Mouse (Mus musculus) forebrain, embryonic 13.5 days (tissue): ENCODE data around the gene Cxcl10. TPM values are rescaled to one million over a fixed set of nuclear protein-coding genes. Genes with fewer than 3 reads are reported as not detected.

Source experiments
- ATAC-seq: fragments of 200-750 bp; cut with Nextera tagmentation; 2 replicates; pipeline ENCODE4 v1.8.0; 2017
- H3K27ac ChIP-seq: fragments of 300-500 bp; sonication (generic); 2 replicates; pipeline ENCODE4 v1.5.1; 2015; ENCODE audit warnings: inconsistent platforms, mild to moderate bottlenecking, moderate library complexity
- H3K27me3 ChIP-seq: fragments of 300-500 bp; sonication (generic); 2 replicates; pipeline ENCODE4 v1.6.1; 2015; ENCODE audit warnings: mild to moderate bottlenecking, inconsistent platforms
- H3K36me3 ChIP-seq: fragments of 300-500 bp; sonication (generic); 2 replicates; pipeline ENCODE4 v1.6.1; 2015; ENCODE audit warnings: mild to moderate bottlenecking, inconsistent platforms; ENCODE audit not compliant: poor library complexity, severe bottlenecking
- H3K4me1 ChIP-seq: fragments of 300-500 bp; sonication (generic); 2 replicates; pipeline ENCODE4 v1.6.1; 2015; ENCODE audit warnings: inconsistent platforms
- H3K4me2 ChIP-seq: fragments of 300-500 bp; sonication (generic); 2 replicates; pipeline ENCODE4 v1.6.1; 2015; ENCODE audit warnings: inconsistent platforms, mild to moderate bottlenecking, moderate library complexity
- H3K4me3 ChIP-seq: fragments of 300-500 bp; sonication (generic); 2 replicates; pipeline ENCODE4 v1.5.1; 2015; ENCODE audit warnings: mild to moderate bottlenecking, inconsistent platforms
- H3K9ac ChIP-seq: fragments of 300-500 bp; sonication (generic); 2 replicates; pipeline ENCODE4 v1.6.1; 2015; ENCODE audit warnings: mild to moderate bottlenecking, inconsistent platforms
- H3K9me3 ChIP-seq: fragments of 300-500 bp; sonication (generic); replicated peaks from 2 replicates; pipeline ENCODE4 v1.6.1; 2016; ENCODE audit warnings: inconsistent platforms
- WGBS: fragments of 180-500 bp; shearing (Covaris S2); methylation state at CpG from one replicate; pipeline ENCODE4 v1.1.7; 2015; 5-methylcytosine and 5-hydroxymethylcytosine counted together
- polyA plus RNA-seq: library from polyadenylated mRNA; unstranded; fragments of >200 nt; fragmentation: Nextera tagmentation; extraction: Ambion mirVana; gene quantifications from 2 replicates; pipeline ENCODE4 v1.2.1, GENCODE M21; 2015

Gene Cxcl10
- polyA plus RNA-seq, result 0.22 TPM in 1 of 2 replicates, not detected in the other

DNA sequence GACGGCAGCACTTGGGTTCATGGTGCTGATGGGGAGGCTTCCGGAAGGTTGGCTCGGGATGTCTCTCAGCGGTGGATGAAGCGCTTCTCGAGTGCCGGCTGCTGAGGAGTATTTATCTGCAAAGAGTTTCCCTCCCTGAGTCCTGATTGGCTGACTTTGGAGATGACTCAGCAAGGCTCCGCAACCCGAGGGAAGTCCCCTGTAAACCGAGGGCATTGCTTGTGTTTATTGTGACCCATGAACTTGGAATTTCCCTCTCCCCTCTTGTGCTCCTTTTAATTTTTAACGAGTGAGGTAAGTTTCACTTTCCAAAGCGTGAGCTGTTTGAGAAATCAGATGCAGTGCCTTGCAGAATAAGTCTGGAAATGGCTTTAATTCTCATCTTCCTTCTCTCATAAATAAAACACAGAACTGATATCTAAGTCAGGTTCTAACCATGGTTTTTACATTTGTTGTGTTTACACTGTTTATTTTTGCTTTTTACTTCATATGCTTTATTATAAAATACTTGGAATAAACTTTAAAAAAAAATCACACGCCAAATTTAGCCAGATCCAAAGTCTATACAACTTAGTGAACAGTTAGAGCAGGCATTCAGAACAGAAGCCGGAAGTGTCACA lies at the start of gene Cxcl10:
Gene Cxcl10, minus strand, starts transcription at position 96 of the 620 bp plus-strand sequence.
- WGBS, result 19% methylated on average over 14 of the region's 14 CpGs

DNA sequence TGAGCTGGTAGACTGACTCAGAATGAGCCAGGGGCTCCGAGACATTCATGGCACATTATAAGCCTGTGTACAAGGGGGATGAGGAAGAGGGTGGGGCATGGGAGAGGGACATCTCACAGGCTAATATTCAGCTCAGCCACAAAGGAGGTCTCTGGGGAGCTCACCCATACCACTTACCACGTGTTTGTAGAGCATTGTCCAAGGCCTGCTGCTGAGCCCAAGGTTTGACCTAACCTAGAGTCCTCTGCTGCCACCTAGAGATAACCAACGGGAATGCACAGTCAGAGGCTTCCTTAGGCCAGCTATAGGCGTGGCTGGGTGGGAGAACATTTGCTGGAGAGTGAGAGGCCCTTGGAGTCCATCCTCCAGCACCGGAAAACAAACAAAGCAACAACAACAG lies 49.5 kb upstream of the Cxcl10 start:
- Histone ChIP-seq H3K9ac (no peak overlapping the region), H3K4me2 (no peak overlapping the region), H3K36me3 (no peaks in the 10 kb centered on the region), H3K4me1 (no peaks in the 10 kb centered on the region), H3K9me3 (no peaks in the 10 kb centered on the region), H3K4me3 (no peak overlapping the region), H3K27ac (no peak overlapping the region), H3K27me3 (peaks cover 10% of the 10 kb centered on the region; the same call in 1 of the 2 replicates)
- 26% methylated on average over 5 of the region's 5 CpGs for WGBS
- ATAC-seq, result peak; percentile 88

More for the DNA sequence above, at the start of gene Cxcl10:
- peaks cover 8% of the 10 kb centered on the region for H3K4me1 ChIP-seq
- H3K9ac ChIP-seq, result no peak within 1 kb of the TSS
- no peaks in the 10 kb centered on the region for H3K27me3 ChIP-seq
- H3K9me3 ChIP-seq, result no peaks in the 10 kb centered on the region
- H3K4me3 ChIP-seq, result peak within 1 kb of the TSS; percentile 18; the same call in 1 of the 2 replicates
- peak; percentile 68; the same call in 1 of the 2 replicates for ATAC-seq
- H3K27ac ChIP-seq, result no peak within 1 kb of the TSS
- H3K4me2 ChIP-seq, result peak within 1 kb of the TSS; percentile 54
- no peaks in the 10 kb centered on the region for H3K36me3 ChIP-seq

- Histone ChIP-seq H3K27ac (no peak overlapping the region), H3K27me3 (peaks cover 27% of the 10 kb centered on the region), H3K4me2 (no peak overlapping the region), H3K4me3 (no peak overlapping the region), H3K36me3 (no peaks in the 10 kb centered on the region), H3K9ac (no peak overlapping the region), H3K9me3 (no peaks in the 10 kb centered on the region), H3K4me1 (no peaks in the 10 kb centered on the region)
- no peak for ATAC-seq
- WGBS, result 94% methylated on average over 6 of the region's 6 CpGs
These were observed 47.8 kb upstream of the Cxcl10 start for GRCm38 (mm10) chr5:92396476-92396875.

DNA sequence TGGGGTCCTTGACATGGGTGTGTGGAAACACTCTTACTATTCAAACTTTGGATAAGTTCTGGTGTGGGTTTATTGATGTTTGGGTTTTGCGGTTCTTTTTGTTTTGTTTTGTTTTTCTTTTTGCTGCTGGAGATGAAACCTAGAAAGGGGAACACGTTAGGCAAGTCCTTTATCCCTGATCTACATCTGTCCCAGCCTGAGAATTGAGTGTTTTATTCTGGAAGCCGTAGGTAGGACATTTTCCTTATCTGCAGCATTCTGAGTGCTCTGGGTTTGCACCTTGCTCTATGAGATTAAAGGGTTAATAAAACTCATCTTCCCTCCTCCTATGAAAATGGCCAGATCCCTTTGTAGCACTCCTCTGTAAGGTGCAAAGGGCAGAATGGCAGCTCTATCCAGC lies 47.1 kb upstream of the Cxcl10 start:
- no peaks in the 10 kb centered on the region for H3K4me1 ChIP-seq
- 84% methylated on average over 3 of the region's 3 CpGs for WGBS
- no peaks in the 10 kb centered on the region for H3K36me3 ChIP-seq
- H3K4me3 ChIP-seq, result no peak overlapping the region
- H3K9ac ChIP-seq, result no peak overlapping the region
- no peak overlapping the region for H3K4me2 ChIP-seq
- ATAC-seq, result no peak
- no peaks in the 10 kb centered on the region for H3K9me3 ChIP-seq
- H3K27ac ChIP-seq, result no peak overlapping the region
- H3K27me3 ChIP-seq, result peaks cover 34% of the 10 kb centered on the region

GRCm38 (mm10) chr5:92393863-92394262 lies 45.2 kb upstream of the Cxcl10 start:
- H3K9me3 ChIP-seq, result no peaks in the 10 kb centered on the region
- no peak overlapping the region for H3K27ac ChIP-seq
- no peak overlapping the region for H3K4me3 ChIP-seq
- no peaks in the 10 kb centered on the region for H3K36me3 ChIP-seq
- H3K27me3 ChIP-seq, result peaks cover 42% of the 10 kb centered on the region
- 58% methylated on average over 10 of the region's 10 CpGs for WGBS
- no peak overlapping the region for H3K9ac ChIP-seq
- no peak for ATAC-seq
- no peak overlapping the region for H3K4me2 ChIP-seq
- no peaks in the 10 kb centered on the region for H3K4me1 ChIP-seq

- no peak for ATAC-seq
These were observed 43.9 kb upstream of the Cxcl10 start for GRCm38 (mm10) chr5:92392542-92392941.

GRCm38 (mm10) chr5:92390615-92391014 lies 41.9 kb upstream of the Cxcl10 start:
- WGBS, result 79% methylated on average over 8 of the region's 8 CpGs
- ATAC-seq, result no peak
- Histone ChIP-seq H3K4me3 (no peak overlapping the region), H3K9me3 (no peaks in the 10 kb centered on the region), H3K9ac (no peak overlapping the region), H3K36me3 (no peaks in the 10 kb centered on the region), H3K27ac (no peak overlapping the region), H3K4me2 (no peak overlapping the region), H3K4me1 (no peaks in the 10 kb centered on the region), H3K27me3 (peaks cover 42% of the 10 kb centered on the region)

More at GRCm38 (mm10) chr5:92392542-92392941, 43.9 kb upstream of the Cxcl10 start:
- Histone ChIP-seq H3K27ac (no peak overlapping the region), H3K36me3 (no peaks in the 10 kb centered on the region), H3K27me3 (peaks cover 42% of the 10 kb centered on the region), H3K9ac (no peak overlapping the region), H3K9me3 (no peaks in the 10 kb centered on the region), H3K4me1 (no peaks in the 10 kb centered on the region), H3K4me3 (peak overlapping the region; percentile 13), H3K4me2 (peak overlapping the region; percentile 41)
- 53% methylated on average over 18 of the region's 18 CpGs for WGBS

DNA sequence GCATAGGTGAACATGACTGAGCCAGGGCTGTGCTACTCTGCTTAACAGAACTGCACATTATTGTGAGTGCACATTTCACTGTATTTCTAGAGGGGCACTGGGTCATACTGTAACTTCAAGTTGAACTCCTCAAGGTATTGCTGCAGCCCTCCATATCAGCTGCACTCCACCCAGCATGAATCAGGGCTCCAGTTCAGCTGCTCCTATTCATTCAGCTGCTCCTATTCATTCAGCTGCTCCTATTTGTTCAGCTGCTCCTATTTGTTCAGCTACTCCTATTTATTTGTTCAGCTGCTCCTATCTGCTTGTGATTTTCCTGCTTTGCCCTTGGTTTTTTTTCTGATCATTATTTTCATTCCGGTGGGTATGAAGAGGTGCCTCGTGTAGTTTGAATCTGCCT lies 41.3 kb upstream of the Cxcl10 start:
- Histone ChIP-seq H3K9ac (no peak overlapping the region), H3K27ac (no peak overlapping the region), H3K9me3 (no peaks in the 10 kb centered on the region), H3K4me2 (no peak overlapping the region), H3K4me1 (no peaks in the 10 kb centered on the region), H3K4me3 (no peak overlapping the region), H3K36me3 (no peaks in the 10 kb centered on the region), H3K27me3 (peaks cover 42% of the 10 kb centered on the region)
- WGBS, result 65% methylated on average over 2 of the region's 2 CpGs
- no peak for ATAC-seq

DNA sequence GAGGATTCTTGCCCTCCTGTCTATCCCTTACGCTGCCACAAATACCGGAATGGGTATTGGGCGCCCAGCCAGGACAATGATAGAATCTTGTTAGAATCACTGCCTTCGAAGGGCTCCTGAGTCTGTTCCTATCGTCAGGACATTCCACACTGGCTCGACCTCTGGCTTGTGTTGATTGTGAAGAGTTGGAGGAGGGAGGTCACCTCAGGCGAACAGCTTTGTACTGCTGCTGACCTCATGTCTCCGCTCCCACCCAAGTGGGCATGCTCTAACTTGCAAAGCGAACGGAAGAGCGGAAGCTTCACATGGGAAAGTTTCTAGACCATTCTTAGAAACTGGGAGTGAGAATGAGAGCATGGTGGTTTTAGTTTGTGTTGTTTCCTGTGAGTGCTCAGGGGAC lies 38.7 kb upstream of the Cxcl10 start:
- WGBS, result 80% methylated on average over 11 of the region's 11 CpGs
- Histone ChIP-seq H3K4me2 (no peak overlapping the region), H3K4me1 (no peaks in the 10 kb centered on the region), H3K9me3 (no peaks in the 10 kb centered on the region), H3K36me3 (no peaks in the 10 kb centered on the region), H3K27me3 (peaks cover 25% of the 10 kb centered on the region), H3K4me3 (no peak overlapping the region), H3K27ac (no peak overlapping the region), H3K9ac (no peak overlapping the region)
- ATAC-seq, result no peak

DNA sequence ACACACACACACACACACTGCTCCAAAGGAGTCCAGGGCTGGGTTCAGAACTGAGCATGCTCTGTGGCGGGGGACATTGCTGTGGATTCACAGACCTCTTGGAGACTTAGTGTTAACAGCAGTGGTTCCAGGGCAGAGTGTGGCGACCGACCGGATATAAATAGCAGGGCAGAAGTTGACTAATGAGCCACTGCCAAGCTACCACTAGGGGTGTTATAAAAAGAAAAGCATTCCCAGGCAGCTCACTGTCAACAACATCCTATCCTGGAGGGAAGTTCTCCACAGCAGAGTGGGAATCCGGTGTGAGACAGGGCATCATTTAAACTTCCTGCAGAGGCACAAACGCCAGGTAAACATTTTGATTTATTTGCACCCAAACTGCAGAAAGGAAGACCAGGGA lies 38.0 kb upstream of the Cxcl10 start:
- ATAC-seq, result no peak
- Histone ChIP-seq H3K4me2 (no peak overlapping the region), H3K9me3 (no peaks in the 10 kb centered on the region), H3K4me1 (no peaks in the 10 kb centered on the region), H3K4me3 (no peak overlapping the region), H3K27me3 (peaks cover 17% of the 10 kb centered on the region), H3K36me3 (no peaks in the 10 kb centered on the region), H3K9ac (no peak overlapping the region), H3K27ac (no peak overlapping the region)
- 58% methylated on average over 6 of the region's 6 CpGs for WGBS

DNA sequence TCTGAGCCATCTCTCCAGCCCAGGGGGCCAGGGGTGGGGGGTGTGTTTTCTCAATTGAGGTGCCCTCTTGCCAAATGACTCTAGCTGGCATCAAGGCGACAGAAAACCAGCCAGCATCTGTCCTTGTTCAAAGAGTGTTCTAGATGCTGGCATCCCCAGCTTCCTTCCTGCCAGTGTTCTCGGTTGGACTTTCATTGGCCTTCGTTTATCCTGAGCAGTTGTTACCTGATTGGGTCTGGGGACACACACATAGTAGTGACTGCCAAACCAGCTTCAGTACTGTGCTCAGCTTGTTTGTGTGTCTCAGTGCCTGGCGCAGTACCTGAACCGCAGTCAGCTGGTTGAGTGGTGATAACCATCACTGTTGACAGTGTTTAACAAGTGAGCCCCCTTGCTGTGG lies 37.4 kb upstream of the Cxcl10 start:
- ATAC-seq, result no peak
- WGBS, result 89% methylated on average over 5 of the region's 5 CpGs
- H3K27ac ChIP-seq, result no peak overlapping the region

GRCm38 (mm10) chr5:92384855-92385254 lies 36.2 kb upstream of the Cxcl10 start:
- Histone ChIP-seq H3K9me3 (no peaks in the 10 kb centered on the region), H3K36me3 (no peaks in the 10 kb centered on the region), H3K4me1 (no peaks in the 10 kb centered on the region), H3K27me3 (peaks cover 1% of the 10 kb centered on the region; the same call in 1 of the 2 replicates), H3K4me2 (no peak overlapping the region), H3K4me3 (no peak overlapping the region), H3K27ac (no peak overlapping the region), H3K9ac (no peak overlapping the region)
- ATAC-seq, result no peak
- 47% methylated on average over 7 of the region's 7 CpGs for WGBS

More for the DNA sequence above, 37.4 kb upstream of the Cxcl10 start:
- no peaks in the 10 kb centered on the region for H3K4me1 ChIP-seq
- no peak overlapping the region for H3K9ac ChIP-seq
- no peaks in the 10 kb centered on the region for H3K36me3 ChIP-seq
- no peak overlapping the region for H3K4me3 ChIP-seq
- H3K9me3 ChIP-seq, result no peaks in the 10 kb centered on the region
- no peak overlapping the region for H3K4me2 ChIP-seq
- H3K27me3 ChIP-seq, result peaks cover 12% of the 10 kb centered on the region

DNA sequence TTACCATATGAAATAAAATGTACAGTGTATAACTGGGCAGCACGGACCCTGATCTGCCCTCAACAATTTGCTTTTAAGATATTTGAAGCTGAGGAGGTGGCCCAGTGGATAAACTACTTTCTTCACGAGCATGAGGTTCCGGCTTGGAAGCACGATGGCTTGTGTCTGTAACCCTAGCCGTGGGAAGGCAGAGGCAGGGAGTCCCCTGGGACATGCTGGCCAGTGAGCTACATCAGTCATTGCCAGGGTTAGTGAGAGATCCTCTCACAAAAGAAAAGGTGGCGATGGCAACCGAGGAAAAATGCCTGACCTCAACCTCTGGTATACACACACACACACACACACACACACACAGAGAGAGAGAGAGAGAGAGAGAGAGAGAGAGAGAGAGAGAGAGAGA lies 35.1 kb upstream of the Cxcl10 start:
- Histone ChIP-seq H3K27ac (no peak overlapping the region), H3K9me3 (no peaks in the 10 kb centered on the region), H3K4me1 (no peaks in the 10 kb centered on the region), H3K36me3 (no peaks in the 10 kb centered on the region), H3K4me2 (no peak overlapping the region), H3K9ac (no peak overlapping the region), H3K4me3 (no peak overlapping the region), H3K27me3 (no peaks in the 10 kb centered on the region)
- ATAC-seq, result no peak
- WGBS, result 80% methylated on average over 7 of the region's 7 CpGs
